Mouse (Mus musculus) neural tube, embryonic 15.5 days (tissue): Measurements from ENCODE around the gene Cdkl2. TPM values are rescaled to one million over a fixed set of nuclear protein-coding genes. Genes with fewer than 3 reads are reported as not detected.

Source experiments
- ATAC-seq: fragments of 200-750 bp; cut with Nextera tagmentation; 2 replicates; pipeline ENCODE4 v1.8.0; 2017; ENCODE audit warnings: mild to moderate bottlenecking, moderate TSS enrichment, moderate library complexity; ENCODE audit not compliant: low FRiP score
- H3K27ac ChIP-seq: fragments of 300-500 bp; sonication (generic); replicated peaks from 2 replicates; pipeline ENCODE4 v1.5.1; 2015; ENCODE audit warnings: mild to moderate bottlenecking, inconsistent platforms
- H3K27me3 ChIP-seq: fragments of 300-500 bp; sonication (generic); replicated peaks from 2 replicates; pipeline ENCODE4 v1.6.1; 2015; ENCODE audit warnings: inconsistent platforms
- H3K36me3 ChIP-seq: fragments of 300-500 bp; sonication (generic); 2 replicates; pipeline ENCODE4 v1.6.1; 2015; ENCODE audit warnings: inconsistent platforms
- H3K4me1 ChIP-seq: fragments of 300-500 bp; sonication (generic); 2 replicates; pipeline ENCODE4 v1.6.1; 2015; ENCODE audit warnings: inconsistent platforms
- H3K4me2 ChIP-seq: fragments of 300-500 bp; sonication (generic); 2 replicates; pipeline ENCODE4 v1.6.1; 2015; ENCODE audit warnings: inconsistent platforms, mild to moderate bottlenecking, moderate library complexity
- H3K4me3 ChIP-seq: fragments of 300-500 bp; sonication (generic); replicated peaks from 2 replicates; pipeline ENCODE4 v1.5.1; 2015; ENCODE audit warnings: mild to moderate bottlenecking, inconsistent platforms
- H3K9ac ChIP-seq: fragments of 300-500 bp; sonication (generic); replicated peaks from 2 replicates; pipeline ENCODE4 v1.6.1; 2015; ENCODE audit warnings: mild to moderate bottlenecking, inconsistent platforms
- H3K9me3 ChIP-seq: fragments of 300-500 bp; sonication (generic); replicated peaks from 2 replicates; pipeline ENCODE4 v1.6.1; 2016; ENCODE audit warnings: inconsistent platforms
- WGBS: fragments of 180-500 bp; shearing (Covaris S2); methylation state at CpG from one replicate; pipeline ENCODE4 v1.1.7; 2015; ENCODE audit warnings: mixed read lengths; 5-methylcytosine and 5-hydroxymethylcytosine counted together
- polyA plus RNA-seq: library from polyadenylated mRNA; unstranded; fragments of >200 nt; fragmentation: Nextera tagmentation; extraction: Ambion mirVana; gene quantifications from 2 replicates; pipeline ENCODE4 v1.2.1, GENCODE M21; 2015

The Cdkl2 gene
- polyA plus RNA-seq, 1 experiment from 2014 or later = 17.4 TPM

DNA sequence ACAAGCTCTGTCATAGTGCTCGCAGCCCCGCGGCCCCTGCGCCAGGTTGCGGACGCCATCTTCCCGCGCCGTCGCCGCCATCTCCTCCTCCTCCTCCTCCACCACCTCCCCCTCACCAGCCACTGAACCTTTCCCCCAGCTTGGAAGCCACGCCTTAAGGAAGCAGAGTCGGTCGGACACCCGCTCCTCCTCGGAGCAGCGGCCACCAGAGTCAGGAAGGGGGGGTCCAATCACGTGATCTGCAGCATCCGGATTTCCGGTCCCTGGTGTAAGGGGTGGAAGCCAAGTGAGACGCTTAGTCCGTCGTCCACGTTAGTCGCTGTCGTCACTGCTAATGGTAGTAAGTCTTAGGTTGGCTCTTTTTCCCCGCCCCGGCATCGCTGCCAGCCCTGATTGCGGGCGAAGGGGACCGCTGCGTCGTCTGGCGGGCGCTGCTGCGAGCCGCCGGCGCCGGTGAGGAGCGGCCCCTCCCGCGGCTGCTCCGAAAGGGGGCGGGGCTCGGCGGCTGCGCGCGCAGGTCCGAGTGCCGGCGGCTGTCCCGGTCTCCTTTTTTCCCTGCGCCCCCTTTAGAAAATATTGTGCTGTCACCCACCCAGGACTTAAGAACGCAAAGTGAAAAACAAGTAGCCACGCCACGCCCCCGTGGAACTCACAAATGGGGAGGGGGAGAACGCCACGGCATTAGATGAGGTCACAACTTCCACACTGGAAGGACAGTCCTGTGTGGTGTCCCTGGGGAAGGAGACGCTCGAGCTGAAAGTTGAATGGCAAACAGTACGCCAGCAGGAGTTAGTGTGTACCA lies 80.8 kb downstream of the Cdkl2 start, which contains the start of gene Rchy1:
TSS of gene Rchy1 (minus strand) at position 430 of the 802 bp plus-strand sequence.
- Histone ChIP-seq H3K4me3 (peak within 1 kb of the TSS; percentile 67), H3K27ac (peak within 1 kb of the TSS; percentile 100), H3K4me2 (peak within 1 kb of the TSS; percentile 73), H3K4me1 (peaks cover 31% of the 10 kb centered on the region), H3K9me3 (no peaks in the 10 kb centered on the region), H3K9ac (peak within 1 kb of the TSS; percentile 80), H3K36me3 (peaks cover under 1% of the 10 kb centered on the region; the same call in 1 of the 2 replicates), H3K27me3 (no peaks in the 10 kb centered on the region)
- peak; percentile 98 for ATAC-seq
- under 1% methylated on average over 65 of the region's 65 CpGs for WGBS

DNA sequence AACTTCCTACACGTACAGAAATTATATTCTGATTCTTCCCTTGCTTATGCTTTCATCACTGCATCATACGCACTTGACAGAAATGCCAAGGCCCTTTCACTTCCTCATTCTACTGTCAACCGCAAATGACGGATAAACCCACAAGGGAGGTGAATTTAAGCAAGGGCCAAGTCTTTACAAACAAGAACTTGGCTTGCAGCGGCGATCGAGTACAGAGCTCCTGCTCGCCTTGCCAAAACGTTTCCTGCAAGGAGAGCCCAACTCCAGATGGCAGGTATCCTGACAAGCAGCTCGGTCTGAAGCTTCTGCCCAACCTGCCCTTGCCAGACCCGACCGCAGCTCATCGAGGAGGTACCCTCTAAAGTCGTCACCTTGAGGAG lies 81.4 kb downstream of the Cdkl2 start:
- WGBS = under 1% methylated on average over 14 of the region's 14 CpGs
- Histone ChIP-seq H3K27ac (peak overlapping the region; percentile 100), H3K27me3 (no peaks in the 10 kb centered on the region), H3K9me3 (no peaks in the 10 kb centered on the region), H3K4me1 (peaks cover 31% of the 10 kb centered on the region), H3K9ac (peak overlapping the region; percentile 80), H3K4me3 (peak overlapping the region; percentile 67), H3K4me2 (peak overlapping the region; percentile 64), H3K36me3 (peaks cover 4% of the 10 kb centered on the region)
- no peak for ATAC-seq

DNA sequence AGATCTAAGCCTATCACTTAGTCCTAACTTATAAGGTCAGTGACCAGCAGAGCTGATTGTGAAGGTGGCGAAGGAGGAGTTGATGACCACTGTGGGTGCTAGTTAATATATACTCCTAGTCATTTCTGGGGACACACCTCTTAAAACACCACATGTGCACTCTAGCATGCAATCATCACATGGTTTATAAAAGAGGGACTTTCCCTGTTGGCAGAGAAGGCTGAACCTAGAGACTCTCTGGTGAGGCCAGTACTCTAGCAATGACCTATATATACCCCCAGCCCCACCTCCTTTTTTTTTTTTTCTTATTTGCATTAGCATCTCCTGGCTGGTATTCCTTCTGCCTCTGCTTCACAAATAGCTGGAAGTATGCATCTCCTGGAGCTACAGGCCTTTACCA lies 82.3 kb downstream of the Cdkl2 start:
- WGBS = 80% methylated on average over 1 of the region's 1 CpGs
- Histone ChIP-seq H3K27ac (0 out of 2 replicates have a peak overlapping the region, but pooled peaks have one; percentile 100), H3K9me3 (no peaks in the 10 kb centered on the region), H3K27me3 (no peaks in the 10 kb centered on the region), H3K4me3 (peak overlapping the region; percentile 67), H3K4me2 (peak overlapping the region; percentile 64), H3K4me1 (peaks cover 31% of the 10 kb centered on the region), H3K9ac (peak overlapping the region; percentile 80), H3K36me3 (peaks cover 11% of the 10 kb centered on the region)
- ATAC-seq = no peak

DNA sequence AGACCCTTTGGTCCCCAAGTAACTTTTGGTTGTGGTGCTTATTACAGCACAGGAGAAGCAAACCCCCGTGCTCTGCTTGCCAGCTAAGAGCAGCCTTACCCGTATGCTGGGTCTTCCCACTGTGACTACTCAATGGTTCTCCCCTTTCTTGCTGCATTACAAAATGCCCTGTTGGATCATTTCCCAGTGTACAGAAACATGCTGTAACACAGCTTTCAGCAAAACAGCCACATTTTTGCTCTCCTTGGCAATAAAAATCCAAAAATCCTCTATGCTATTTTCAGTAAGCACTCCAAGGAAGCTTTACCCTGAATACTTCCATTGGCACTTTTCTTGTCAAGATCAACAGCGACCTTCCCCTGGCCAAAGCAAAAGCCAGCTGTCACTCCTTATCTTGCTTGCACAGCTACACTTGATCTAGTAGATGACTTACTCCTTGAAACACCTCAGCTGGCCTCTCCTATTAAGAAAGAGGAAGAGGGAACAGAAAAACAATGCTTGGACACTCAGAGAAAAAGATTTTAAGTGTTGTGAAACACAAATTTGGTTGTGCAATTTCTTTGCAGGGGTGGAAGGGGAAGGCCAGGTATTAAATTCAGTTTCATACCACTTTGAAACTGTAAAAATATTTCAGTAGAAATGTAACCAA lies 83.0 kb downstream of the Cdkl2 start:
- H3K4me3 ChIP-seq = peak overlapping the region; percentile 8
- peaks cover 14% of the 10 kb centered on the region for H3K36me3 ChIP-seq
- peaks cover 31% of the 10 kb centered on the region for H3K4me1 ChIP-seq
- no peaks in the 10 kb centered on the region for H3K9me3 ChIP-seq
- no peak overlapping the region for H3K9ac ChIP-seq
- 62% methylated on average over 3 of the region's 3 CpGs for WGBS
- H3K4me2 ChIP-seq = peak overlapping the region; percentile 64
- H3K27ac ChIP-seq = no peak overlapping the region
- no peaks in the 10 kb centered on the region for H3K27me3 ChIP-seq
- ATAC-seq = no peak

DNA sequence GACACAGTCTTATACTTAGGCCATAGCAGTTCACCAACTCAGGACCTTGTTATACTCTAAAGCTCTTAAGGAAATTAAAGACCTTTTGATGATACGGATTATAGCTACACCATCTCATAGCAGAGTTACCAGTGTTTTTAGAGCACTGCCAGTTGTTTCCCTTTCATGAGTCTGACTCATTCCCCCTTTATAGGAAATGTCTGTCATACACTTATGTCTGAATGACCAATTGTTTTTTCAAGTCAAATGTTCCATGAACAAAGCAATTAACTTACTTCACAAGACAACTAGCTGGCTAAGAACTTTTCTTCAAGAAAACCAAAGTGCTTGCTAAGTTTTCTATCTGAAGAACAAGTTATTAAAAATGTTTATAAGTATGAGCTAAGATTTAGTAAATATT lies 83.7 kb downstream of the Cdkl2 start:
- H3K4me3 ChIP-seq = no peak overlapping the region
- no peak overlapping the region for H3K9ac ChIP-seq
- H3K9me3 ChIP-seq = no peaks in the 10 kb centered on the region
- H3K4me2 ChIP-seq = peak overlapping the region; percentile 64
- peaks cover 17% of the 10 kb centered on the region for H3K36me3 ChIP-seq
- H3K27ac ChIP-seq = no peak overlapping the region
- H3K4me1 ChIP-seq = peaks cover 31% of the 10 kb centered on the region
- no peak for ATAC-seq
- WGBS = 97% methylated on average over 1 of the region's 1 CpGs
- H3K27me3 ChIP-seq = no peaks in the 10 kb centered on the region

DNA sequence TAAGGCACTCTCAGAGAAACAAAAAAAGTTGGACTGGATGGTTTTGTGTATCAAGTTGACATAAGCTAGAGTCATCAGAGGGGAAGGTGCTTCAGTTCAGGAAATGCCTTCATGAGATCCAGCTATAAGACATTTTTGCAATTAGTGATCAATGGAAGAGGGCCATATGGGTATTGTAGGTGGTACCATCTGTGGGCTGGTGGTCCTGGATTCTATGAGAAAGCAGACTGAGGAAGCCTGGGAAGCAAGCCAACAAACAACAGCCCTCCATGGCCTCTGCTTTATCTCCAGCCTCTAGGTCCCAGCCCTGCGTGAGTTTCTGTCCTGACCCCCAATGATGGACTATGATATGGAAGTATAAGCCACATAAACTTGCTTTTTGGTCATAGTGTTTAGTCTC lies 84.6 kb downstream of the Cdkl2 start:
- Histone ChIP-seq H3K4me3 (no peak overlapping the region), H3K9me3 (no peaks in the 10 kb centered on the region), H3K27ac (no peak overlapping the region), H3K4me2 (no peak overlapping the region), H3K27me3 (no peaks in the 10 kb centered on the region), H3K4me1 (peaks cover 31% of the 10 kb centered on the region), H3K9ac (no peak overlapping the region), H3K36me3 (peaks cover 20% of the 10 kb centered on the region)
- ATAC-seq = no peak
- 86% methylated on average over 1 of the region's 1 CpGs for WGBS

DNA sequence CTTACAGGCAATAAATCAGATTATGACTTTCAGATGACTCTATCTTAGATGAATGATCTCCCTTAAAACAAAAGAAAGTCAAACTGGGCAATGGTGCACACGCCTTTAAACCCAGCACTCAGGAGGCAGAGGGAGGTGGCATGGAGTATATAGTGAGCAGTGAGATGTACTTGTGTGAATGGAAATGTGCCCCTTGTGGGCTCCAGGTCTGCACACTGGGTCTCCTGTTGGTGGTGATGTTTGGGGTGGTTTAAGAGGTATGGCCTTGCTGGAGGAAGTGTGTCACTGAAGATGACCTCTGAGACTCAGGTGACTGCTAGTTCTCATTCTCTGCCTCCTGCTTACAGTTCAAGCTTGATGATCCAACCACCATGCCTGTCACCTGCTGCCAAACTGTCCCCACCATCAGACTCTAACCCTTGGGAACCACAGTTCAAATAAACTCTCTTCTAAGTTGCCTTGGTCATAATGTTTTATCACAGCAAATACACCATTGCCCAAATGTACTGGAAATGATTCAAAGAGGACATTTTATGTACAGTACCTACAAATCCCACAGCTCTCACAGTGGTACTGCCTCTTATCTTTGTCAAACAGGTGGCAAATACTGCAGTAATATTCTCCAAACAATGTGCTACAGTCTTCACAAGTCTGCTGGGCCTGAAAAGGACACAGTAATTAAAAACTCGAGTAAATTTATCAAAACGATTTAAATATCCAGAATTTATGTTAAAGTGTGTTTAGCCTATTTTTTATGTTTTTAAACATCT lies 86.5 kb downstream of the Cdkl2 start:
- Histone ChIP-seq H3K9ac (no peak overlapping the region), H3K36me3 (peaks cover 31% of the 10 kb centered on the region), H3K9me3 (no peaks in the 10 kb centered on the region), H3K27me3 (no peaks in the 10 kb centered on the region), H3K4me3 (no peak overlapping the region), H3K4me1 (peaks cover 24% of the 10 kb centered on the region), H3K4me2 (no peak overlapping the region), H3K27ac (no peak overlapping the region)
- ATAC-seq = no peak
- WGBS = 96% methylated on average over 3 of the region's 3 CpGs

Other genes starting within 250 kb of the Cdkl2 start
- 91.8 and 92.1 TPM in 2 replicates for gene Rchy1, start 80.8 kb downstream of the Cdkl2 start, polyA plus RNA-seq
- gene Odaph, start 56.4 kb downstream of the Cdkl2 start, polyA plus RNA-seq = 0.20 and 0.41 TPM in 2 replicates
- 325 and 357 TPM in 2 replicates for gene G3bp2, start 39.8 kb upstream of the Cdkl2 start, polyA plus RNA-seq
- gene Uso1, start 94.1 kb upstream of the Cdkl2 start, polyA plus RNA-seq = 36.5 and 37.9 TPM in 2 replicates
- not detected in 2 replicates for gene U90926, start 171.5 kb upstream of the Cdkl2 start, polyA plus RNA-seq
- gene Ppef2, start 212.4 kb upstream of the Cdkl2 start, polyA plus RNA-seq = 0.50 TPM in 1 of 2 replicates, not detected in the other
- 20.6 and 22.7 TPM in 2 replicates for gene Naaa, start 234.3 kb upstream of the Cdkl2 start, polyA plus RNA-seq